Mouse (Mus musculus): ENCODE measurements around the gene Cyld. TPM values are rescaled to one million over a fixed set of nuclear protein-coding genes. Genes with fewer than 3 reads are reported as not detected.
"Not testable (repeated sequence)": the region's sequence is repeated elsewhere in the genome, so short reads cannot be mapped to it uniquely, and the experiment has no call there.

Gene Cyld
- total RNA-seq, 1 experiment from 2014 or later = 43.0 TPM

DNA sequence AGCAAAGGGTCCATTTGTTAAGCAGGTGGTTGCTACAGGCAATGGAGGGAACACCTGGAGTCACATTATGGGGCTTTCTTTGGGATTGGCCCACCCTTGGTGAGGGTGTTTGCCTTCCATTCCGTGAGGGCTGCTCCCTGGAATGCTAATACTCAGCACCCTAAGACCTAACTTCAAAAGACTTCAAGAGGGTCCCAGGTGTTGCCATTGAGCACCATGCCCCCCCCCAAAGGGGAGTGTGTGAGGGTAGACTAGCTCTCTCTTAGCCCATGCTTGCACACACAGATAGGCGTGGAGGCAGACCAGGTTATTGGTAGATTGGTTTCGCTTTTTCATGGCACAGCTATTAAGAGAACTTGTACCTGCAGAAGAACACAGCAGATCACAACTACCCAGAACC lies 83.3 kb downstream of the Cyld start:
- ATAC-seq (replicated peaks; ENCODE audit: low read depth, poor library complexity, severe bottlenecking) = no peak

DNA sequence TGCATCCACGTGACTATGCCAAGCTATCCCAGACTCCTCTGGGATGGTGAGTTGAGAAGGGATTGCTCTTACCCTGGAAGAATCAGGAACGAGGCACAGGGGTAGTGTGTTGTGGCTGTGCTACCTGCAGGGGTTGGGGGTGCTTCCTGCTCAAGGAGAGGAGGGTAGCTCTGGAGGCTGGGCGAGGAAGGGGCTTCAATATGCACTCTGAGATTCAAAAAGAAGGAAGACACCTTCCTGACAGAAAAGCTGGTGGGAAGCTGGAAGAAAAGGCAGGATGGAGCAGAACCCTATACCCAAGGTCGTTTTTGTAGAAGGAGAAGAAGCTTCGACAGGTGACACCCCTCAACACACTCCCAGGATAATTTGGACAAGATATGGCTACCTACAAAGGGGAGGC lies 84.5 kb downstream of the Cyld start:
- ATAC-seq (replicated peaks; ENCODE audit: low read depth, poor library complexity, severe bottlenecking) = no peak

DNA sequence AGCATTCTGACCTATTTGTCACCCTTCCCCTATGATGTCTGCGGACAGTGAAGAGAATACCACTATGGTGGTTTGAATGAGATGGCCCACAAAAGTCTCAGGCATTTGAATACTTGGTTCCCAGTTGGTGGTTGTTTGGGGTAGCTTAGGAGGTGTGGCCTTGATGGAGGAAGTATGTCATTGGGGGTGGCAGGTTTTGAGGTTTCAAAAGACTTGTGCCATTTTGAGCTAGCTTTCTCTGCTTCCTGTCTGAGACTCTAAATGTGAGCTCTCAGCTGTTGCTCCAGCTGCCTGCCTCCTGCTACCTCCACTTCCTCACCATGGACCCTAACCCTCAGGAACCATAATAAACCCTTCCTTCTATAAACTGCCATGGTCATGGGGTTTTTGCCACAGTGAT lies 86.9 kb downstream of the Cyld start:
- peak; percentile 79 for ATAC-seq (replicated peaks; ENCODE audit: low read depth, poor library complexity, severe bottlenecking)

DNA sequence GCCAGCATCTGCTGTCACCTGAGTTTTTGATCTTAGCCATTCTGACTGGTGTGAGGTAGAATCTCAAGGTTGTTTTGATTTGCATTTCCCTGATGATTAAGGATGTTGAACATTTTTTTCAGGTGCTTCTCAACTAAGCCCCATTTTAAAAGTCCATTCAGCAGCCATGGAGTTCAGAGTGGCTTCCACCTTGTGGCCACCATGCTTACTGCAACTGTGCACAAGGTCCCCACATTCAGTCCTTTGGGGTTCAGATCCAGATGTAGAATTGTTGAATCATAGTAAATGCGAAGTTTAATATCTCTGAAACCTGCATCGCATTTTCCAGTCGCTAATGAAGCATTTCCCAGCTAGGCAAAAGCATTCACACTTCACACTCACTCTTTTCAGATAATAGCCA lies 91.5 kb downstream of the Cyld start:
- ATAC-seq (replicated peaks; ENCODE audit: low read depth, poor library complexity, severe bottlenecking) = not testable (repeated sequence)

DNA sequence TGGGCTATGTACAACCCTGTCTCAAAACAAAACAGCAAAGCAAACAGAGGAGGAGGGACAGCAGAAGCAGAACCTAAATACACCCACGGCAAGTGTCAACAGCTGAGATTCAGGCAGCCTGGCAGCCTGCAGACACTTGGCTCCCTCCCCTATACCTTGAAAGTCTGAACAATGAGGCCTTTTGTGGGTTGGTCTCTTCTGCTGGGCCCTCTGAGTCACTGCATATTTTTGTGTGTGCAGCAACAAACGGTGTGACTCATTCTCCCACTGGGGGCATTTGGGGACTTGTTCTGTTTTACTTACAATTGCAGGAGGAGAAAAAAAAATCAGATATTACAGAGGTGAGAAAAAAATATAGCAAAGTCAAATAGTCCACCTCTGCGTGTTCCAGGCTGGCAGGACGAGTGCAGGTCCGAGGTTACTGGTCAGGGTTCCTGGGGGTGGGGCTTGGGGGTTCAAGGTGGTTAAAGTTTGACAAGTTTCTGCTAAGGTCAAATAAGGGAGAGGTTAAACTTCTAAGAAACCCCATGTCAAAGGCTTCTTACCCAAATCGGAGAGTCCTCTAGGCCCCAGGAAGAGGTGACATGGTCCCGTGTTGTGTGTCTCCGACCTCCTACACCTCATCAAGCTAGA lies 96.0 kb downstream of the Cyld start:
- no peak for ATAC-seq (replicated peaks; ENCODE audit: low read depth, poor library complexity, severe bottlenecking)

DNA sequence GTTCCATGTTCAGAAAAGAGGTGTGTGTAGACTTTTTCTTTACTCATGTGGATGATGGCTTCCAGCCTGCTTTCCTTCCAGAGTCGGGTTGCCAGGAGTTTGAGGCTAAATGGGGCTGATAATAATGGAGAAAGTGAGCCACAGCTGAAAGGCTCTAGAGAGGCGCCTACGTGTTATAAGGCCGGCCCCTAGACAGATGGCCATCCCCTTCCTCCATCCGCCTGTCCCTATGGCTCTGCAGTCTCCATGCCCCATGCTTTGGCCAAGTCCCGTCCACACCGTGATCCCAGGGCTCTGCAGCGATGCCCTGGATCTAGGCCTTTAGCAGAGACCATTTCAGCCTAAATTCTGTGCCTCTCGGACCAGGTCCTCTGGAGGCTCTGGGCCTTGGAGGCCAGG lies 96.5 kb downstream of the Cyld start:
- no peak for ATAC-seq (replicated peaks; ENCODE audit: low read depth, poor library complexity, severe bottlenecking)

DNA sequence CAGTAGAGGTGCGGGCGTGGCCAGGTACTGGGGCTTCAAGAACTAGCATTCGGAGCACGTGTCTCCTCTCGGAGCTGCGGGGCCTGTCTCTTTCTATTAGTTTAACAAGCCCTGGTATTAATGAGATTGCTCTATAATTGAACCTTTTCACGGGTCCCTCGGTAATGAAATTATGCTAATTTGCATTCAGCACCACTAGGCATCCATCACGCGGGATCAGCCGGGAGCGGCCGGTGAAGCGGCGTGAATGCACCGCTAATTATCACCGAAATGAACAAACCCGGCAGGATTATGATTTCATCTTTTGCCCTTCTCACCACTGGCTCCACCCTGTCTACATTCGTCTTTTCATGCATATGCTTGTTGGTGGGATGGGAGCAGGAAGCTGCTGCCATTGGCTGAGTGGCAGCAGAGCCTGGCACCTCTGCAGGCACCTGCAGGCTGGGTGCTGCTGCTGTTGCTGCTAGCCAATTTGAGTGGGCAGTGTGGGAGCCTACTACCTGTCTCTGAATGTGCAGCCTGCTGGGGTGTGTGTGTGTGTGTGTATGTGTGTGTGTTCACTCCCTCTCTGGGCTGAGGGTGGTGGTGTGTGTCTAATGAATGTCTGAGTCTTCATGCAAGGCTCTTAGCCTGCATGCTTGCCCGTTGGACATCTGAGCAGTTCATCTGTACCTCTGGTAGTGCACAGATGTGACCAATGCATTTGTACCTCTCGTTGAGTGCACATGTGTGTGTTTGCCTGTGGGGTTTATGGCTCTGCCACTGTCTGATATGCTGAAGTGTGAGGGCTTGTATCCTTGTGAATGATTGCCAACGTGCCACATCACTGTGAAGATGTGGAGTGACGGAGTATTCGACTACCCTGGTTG lies 97.2 kb downstream of the Cyld start:
- no peak for ATAC-seq (replicated peaks; ENCODE audit: low read depth, poor library complexity, severe bottlenecking)

DNA sequence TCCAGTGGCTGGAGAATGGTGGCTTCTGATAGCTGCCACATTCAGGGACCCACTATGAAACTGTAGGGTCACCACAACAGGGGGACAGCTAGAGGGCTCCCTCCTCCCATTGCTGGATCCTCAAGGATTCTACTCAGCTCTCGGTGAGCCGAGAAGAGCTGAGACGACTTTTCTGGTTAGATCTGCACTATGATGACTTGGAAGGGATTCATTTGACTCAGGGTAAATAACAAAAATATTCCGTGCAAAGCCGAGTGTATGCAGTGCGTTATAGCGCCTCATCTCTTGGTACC lies 97.7 kb downstream of the Cyld start:
- no peak for ATAC-seq (replicated peaks; ENCODE audit: low read depth, poor library complexity, severe bottlenecking)

DNA sequence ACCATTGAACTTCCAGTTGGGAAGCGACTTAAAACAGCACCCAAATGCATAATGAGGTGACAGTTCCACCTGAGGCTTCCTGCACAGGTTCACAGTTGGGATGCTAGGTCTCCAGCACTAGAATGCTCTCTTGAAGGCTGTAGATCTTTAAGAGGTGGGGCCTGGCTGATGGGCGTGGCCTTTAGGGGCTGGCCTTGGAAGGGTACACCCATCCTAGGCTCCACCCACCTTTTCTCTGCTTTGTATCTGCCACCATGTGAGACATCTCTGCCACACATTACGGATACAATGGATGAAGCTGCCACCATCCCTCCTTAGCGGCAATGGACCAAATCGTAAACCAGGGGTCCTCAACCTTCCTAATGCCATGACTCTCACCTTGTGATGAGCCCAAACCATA lies 99.1 kb downstream of the Cyld start:
- no peak for ATAC-seq (replicated peaks; ENCODE audit: low read depth, poor library complexity, severe bottlenecking)

DNA sequence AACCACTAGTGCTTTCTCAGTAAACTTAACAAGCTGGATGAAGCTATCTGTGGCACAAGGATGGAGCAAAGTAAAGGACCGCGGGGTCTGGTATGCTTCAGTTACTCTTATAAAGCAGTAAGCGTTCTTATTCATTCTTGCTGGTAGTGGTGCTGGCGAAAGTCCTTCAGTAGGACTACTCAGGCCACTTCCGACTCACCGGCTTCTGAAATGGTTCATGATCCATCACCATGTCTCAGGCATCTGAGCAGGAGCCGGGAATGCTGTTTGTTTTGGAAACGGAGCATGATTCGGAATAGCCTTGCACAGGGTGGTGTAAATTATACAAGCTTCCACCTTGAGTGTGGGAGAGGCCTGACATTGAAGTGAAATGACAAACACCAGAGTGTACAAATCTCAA lies 99.8 kb downstream of the Cyld start:
- no peak for ATAC-seq (replicated peaks; ENCODE audit: low read depth, poor library complexity, severe bottlenecking)

Other genes with a start within 250 kb of the Cyld start
- gene Nkd1, start 175.7 kb upstream of the Cyld start, total RNA-seq (2017) = not detected in 2 replicates
- gene Snx20, start 60.9 kb upstream of the Cyld start, total RNA-seq (2017) = 10.4 and 10.7 TPM in 2 replicates
- gene Nod2, start 49.7 kb upstream of the Cyld start, total RNA-seq (2017) = 0.14 TPM in 1 of 2 replicates, not detected in the other